Mouse (Mus musculus): ENCODE measurements at regions not wholly inside any gene's neighbourhood (a gene's known extent, or its start where the extent isn't known, plus 50 kb on each side); places are given as distances from the start of the nearest gene placed in this dataset.

DNA sequence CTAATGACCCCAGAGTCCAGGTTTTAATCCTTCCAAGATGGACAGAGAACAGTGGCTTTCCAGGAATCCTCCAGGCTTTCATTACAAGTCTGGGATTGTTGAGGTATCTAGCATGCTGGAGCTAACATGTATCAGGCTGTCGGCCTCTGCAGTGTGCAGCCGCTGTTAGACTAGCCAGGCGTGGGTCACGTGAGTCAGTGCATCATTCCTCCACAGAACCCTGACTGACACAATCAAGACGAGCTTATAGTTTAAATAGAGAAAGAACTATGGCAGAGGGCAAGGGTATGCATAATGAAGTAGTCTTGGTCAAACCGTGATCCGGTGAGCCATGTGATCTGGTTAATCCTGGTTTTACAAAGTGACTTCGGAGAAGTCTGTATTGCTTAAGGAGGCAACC, 280.2 kb upstream of the Pfn2 start:
- ATAC-seq (ENCODE audit: insufficient read depth, low read depth) (no peak), DNase-seq (ENCODE audit: low spot score) (no peak)
- no peaks in the 10 kb centered on the region for H3K36me3 ChIP-seq (replicated peaks; ENCODE audit: control insufficient read depth, insufficient read depth, low read length)
- no peaks in the 10 kb centered on the region for H3K27me3 ChIP-seq (ENCODE audit: control insufficient read depth, insufficient read depth, low read length)
- H3K27ac ChIP-seq (ENCODE audit: low read depth): no peak overlapping the region
- no peak overlapping the region for H3K4me2 ChIP-seq (ENCODE audit: low read depth, low read length)
- no peak overlapping the region for H3K9ac ChIP-seq (replicated peaks; ENCODE audit: low read depth, low read length)
- no peak for TF ChIP-seq CTCF (IDR thresholded peaks at IDR 0.05; ENCODE audit: low read depth)
- TF ChIP-seq EP300 (IDR thresholded peaks at IDR 0.05; ENCODE audit: low read depth): no peak
- H3K9me3 ChIP-seq (replicated peaks; ENCODE audit: control insufficient read depth, low read length): no peaks in the 10 kb centered on the region
- no peak overlapping the region for H3K4me3 ChIP-seq (ENCODE audit: low read depth, low read length)
- H3K4me1 ChIP-seq (ENCODE audit: control insufficient read depth, insufficient read depth): no peaks in the 10 kb centered on the region
- WGBS: 75% methylated on average over 8 of the region's 8 CpGs

DNA sequence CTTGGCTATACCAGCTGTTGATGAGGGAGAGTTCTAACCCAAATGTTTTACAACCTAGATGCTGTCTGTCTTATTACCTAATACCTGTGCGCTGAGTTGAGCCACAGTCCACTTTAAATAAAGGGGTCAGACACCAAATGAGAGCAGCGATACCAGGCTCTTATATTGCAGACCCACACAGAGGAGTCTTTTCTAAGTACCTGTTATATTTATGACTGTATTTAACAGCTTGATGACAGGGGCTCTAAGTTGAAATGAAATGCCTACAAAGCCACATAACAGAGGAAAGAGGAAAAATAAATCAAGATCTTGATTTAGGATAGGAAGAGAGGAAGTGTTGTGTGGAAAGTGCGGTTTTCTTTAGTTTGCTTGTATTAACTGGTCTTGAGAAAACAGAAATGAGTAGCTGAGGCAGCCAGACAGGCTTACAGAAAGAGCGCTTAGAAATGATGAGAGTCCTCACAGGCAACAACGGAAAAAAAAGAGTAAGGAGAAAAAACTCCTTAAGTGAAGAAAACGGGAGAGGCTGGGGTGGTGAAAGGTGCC, 281.6 kb upstream of the Pfn2 start:
- 46% methylated on average over 6 of the region's 6 CpGs for WGBS
- ATAC-seq (ENCODE audit: insufficient read depth, low read depth) (no peak), DNase-seq (ENCODE audit: low spot score) (no peak)
- Histone ChIP-seq H3K4me1 (ENCODE audit: control insufficient read depth, insufficient read depth) (no peaks in the 10 kb centered on the region), H3K27me3 (ENCODE audit: control insufficient read depth, insufficient read depth, low read length) (no peaks in the 10 kb centered on the region), H3K9me3 (replicated peaks; ENCODE audit: control insufficient read depth, low read length) (no peaks in the 10 kb centered on the region), H3K36me3 (replicated peaks; ENCODE audit: control insufficient read depth, insufficient read depth, low read length) (no peaks in the 10 kb centered on the region), H3K4me3 (ENCODE audit: low read depth, low read length) (no peak overlapping the region), H3K9ac (replicated peaks; ENCODE audit: low read depth, low read length) (no peak overlapping the region), H3K27ac (ENCODE audit: low read depth) (no peak overlapping the region), H3K4me2 (ENCODE audit: low read depth, low read length) (no peak overlapping the region)
- TF ChIP-seq EP300 (IDR thresholded peaks at IDR 0.05; ENCODE audit: low read depth): no peak
- TF ChIP-seq CTCF (IDR thresholded peaks at IDR 0.05; ENCODE audit: low read depth): no peak

DNA sequence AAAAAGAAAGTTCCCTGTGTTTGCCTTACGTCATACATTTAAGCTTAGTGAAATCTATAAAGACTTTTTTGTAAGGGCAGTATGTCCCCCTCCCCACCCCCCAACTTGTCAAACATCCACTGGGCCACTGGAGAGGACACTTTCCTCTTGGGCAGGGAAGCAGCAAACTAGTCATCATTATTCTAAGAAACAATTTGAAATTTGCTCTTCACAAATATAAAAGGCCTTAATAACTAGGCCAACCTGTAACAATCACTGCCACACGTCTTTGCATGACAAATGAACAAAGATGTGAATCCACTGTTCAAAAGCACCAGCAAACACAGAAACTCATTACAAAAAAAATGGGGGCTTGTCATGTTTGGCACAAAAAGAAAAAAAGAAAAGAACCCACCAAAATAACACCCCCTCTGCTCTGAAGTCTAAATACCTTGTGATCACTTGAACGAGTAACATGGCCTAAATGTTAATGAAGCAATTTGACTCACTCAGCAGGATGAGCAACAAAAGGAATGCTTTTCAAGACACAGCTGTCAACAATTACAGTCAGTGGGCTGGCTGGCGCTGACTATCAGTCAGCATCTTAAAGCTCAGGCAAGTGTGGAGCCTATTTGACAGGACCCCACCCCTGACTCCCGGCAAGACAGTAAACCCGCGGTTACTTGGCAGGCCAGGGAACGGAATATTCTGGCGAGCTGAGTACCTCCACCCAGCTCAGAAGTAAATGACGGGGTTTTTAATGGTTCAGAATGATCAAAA, 278.7 kb upstream of the Tsc22d2 start:
- Histone ChIP-seq H3K9ac (replicated peaks; ENCODE audit: low read depth, low read length) (no peak overlapping the region), H3K4me2 (ENCODE audit: low read depth, low read length) (no peak overlapping the region), H3K9me3 (replicated peaks; ENCODE audit: control insufficient read depth, low read length) (no peaks in the 10 kb centered on the region), H3K36me3 (replicated peaks; ENCODE audit: control insufficient read depth, insufficient read depth, low read length) (no peaks in the 10 kb centered on the region), H3K4me1 (ENCODE audit: control insufficient read depth, insufficient read depth) (no peaks in the 10 kb centered on the region), H3K4me3 (ENCODE audit: low read depth, low read length) (no peak overlapping the region), H3K27ac (ENCODE audit: low read depth) (no peak overlapping the region), H3K27me3 (ENCODE audit: control insufficient read depth, insufficient read depth, low read length) (no peaks in the 10 kb centered on the region)
- DNase-seq (ENCODE audit: low spot score) (no peak), ATAC-seq (ENCODE audit: insufficient read depth, low read depth) (no peak)
- TF ChIP-seq CTCF (IDR thresholded peaks at IDR 0.05; ENCODE audit: low read depth): no peak
- 46% methylated on average over 10 of the region's 10 CpGs for WGBS

DNA sequence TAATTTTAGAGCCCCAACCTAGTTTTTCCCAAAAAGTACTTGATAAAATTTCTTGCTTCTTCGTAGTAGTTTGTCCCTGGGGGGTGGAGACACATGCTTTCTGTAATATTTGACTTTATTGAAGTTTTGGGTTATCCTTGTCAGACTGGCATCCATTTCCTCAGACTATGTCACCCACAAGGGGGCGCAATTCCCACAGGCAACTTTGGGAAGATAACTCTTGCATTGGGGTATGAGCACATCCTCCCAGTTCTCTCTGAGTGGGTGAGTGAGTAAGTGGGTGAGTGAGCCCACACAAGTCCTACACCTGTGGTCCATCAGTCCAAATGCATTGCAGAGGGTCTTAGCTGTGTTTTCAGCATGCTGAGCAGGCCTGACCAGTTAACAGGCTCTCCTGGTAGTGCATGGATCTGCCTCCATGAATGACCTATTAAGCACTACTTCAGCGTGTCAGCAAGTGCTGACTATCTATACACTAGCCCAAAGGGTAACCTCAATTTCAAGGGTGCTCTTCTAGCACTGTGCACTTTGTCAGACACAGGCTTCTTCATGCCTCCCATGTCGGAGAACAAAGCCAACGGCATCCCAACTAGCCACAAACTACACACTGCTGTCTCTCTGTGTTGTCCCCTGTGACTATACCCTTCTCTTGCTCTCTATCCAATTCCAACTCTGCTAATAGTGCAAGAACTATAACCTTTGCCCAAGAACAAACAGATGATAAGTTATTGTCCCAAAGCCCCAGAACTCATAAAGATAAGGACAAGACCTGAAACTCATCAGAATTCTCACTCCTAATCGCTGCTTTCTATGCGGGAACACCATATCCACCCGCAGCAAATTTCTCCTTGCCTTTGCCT, 275.6 kb upstream of the Tsc22d2 start:
- H3K36me3 ChIP-seq (replicated peaks; ENCODE audit: control insufficient read depth, insufficient read depth, low read length): no peaks in the 10 kb centered on the region
- H3K4me1 ChIP-seq (ENCODE audit: control insufficient read depth, insufficient read depth): no peaks in the 10 kb centered on the region
- ATAC-seq (ENCODE audit: insufficient read depth, low read depth) (no peak), DNase-seq (ENCODE audit: low spot score) (peak; percentile 16)
- TF ChIP-seq CTCF (IDR thresholded peaks at IDR 0.05; ENCODE audit: low read depth): peak; percentile 70
- TF ChIP-seq EP300 (IDR thresholded peaks at IDR 0.05; ENCODE audit: low read depth): no peak
- no peak overlapping the region for H3K27ac ChIP-seq (ENCODE audit: low read depth)
- no peak overlapping the region for H3K4me2 ChIP-seq (ENCODE audit: low read depth, low read length)
- H3K27me3 ChIP-seq (ENCODE audit: control insufficient read depth, insufficient read depth, low read length): no peaks in the 10 kb centered on the region
- H3K4me3 ChIP-seq (ENCODE audit: low read depth, low read length): no peak overlapping the region
- 70% methylated on average over 8 of the region's 8 CpGs for WGBS
- no peaks in the 10 kb centered on the region for H3K9me3 ChIP-seq (replicated peaks; ENCODE audit: control insufficient read depth, low read length)
- H3K9ac ChIP-seq (replicated peaks; ENCODE audit: low read depth, low read length): no peak overlapping the region

DNA sequence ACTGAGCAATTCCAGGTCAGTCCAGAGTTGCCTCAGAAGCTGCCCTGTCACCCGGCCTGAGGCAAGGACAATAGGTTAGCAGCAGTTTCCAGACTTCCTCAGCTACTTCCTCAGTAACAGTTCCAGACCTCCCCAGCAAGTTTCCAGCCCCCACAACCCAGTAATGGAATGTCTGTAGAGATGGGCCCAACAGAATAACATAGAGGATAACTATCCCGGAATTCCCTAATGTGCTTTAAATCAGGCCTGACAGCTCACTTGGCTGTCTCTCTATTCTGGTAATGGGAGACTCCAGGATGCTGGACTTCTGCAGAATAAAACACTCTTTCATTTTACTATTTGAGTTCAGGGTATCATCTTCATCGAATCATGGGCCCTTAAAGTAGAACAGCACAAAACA, 268.4 kb upstream of the Tsc22d2 start:
- no peak for TF ChIP-seq EP300 (IDR thresholded peaks at IDR 0.05; ENCODE audit: low read depth)
- no peak for TF ChIP-seq CTCF (IDR thresholded peaks at IDR 0.05; ENCODE audit: low read depth)
- no peak for DNase-seq (ENCODE audit: low spot score)
- WGBS: 58% methylated on average over 3 of the region's 3 CpGs
- no peaks in the 10 kb centered on the region for H3K4me1 ChIP-seq (ENCODE audit: control insufficient read depth, insufficient read depth)
- H3K9me3 ChIP-seq (replicated peaks; ENCODE audit: control insufficient read depth, low read length): no peaks in the 10 kb centered on the region
- no peaks in the 10 kb centered on the region for H3K27me3 ChIP-seq (ENCODE audit: control insufficient read depth, insufficient read depth, low read length)
- H3K9ac ChIP-seq (replicated peaks; ENCODE audit: low read depth, low read length): no peak overlapping the region
- H3K27ac ChIP-seq (ENCODE audit: low read depth): no peak overlapping the region
- no peaks in the 10 kb centered on the region for H3K36me3 ChIP-seq (replicated peaks; ENCODE audit: control insufficient read depth, insufficient read depth, low read length)
- no peak overlapping the region for H3K4me3 ChIP-seq (ENCODE audit: low read depth, low read length)
- no peak overlapping the region for H3K4me2 ChIP-seq (ENCODE audit: low read depth, low read length)
- no peak for ATAC-seq (ENCODE audit: insufficient read depth, low read depth)

All from heart, postnatal 0 days (tissue).